16 mouse cellular contexts compared by ENCODE assay signal in genomic region chr13:103037466-103037865, GRCm38 (mm10).
"Had no signal": no experiment of that assay in that cellular context is flagged by ENCODE, and none has a peak within 500 bp of the region (broad histone marks: within the 10 kb centered on the region; RNA-seq: fewer than 3 reads in every experiment).

No protein-coding gene starts in this region.

- H3K27me3 ChIP-seq: liver, embryonic 13.5 days; lung, embryonic 15.5 days; midbrain, embryonic 15.5 days; neural tube, embryonic 12.5 days had no signal

- ATAC-seq: hindbrain, postnatal 0 days; liver, postnatal 0 days; midbrain, embryonic 15.5 days had no signal

- H3K4me2 ChIP-seq: limb, embryonic 12.5 days; liver, embryonic 13.5 days; lung, embryonic 15.5 days; midbrain, embryonic 15.5 days; neural tube, embryonic 12.5 days had no signal

- H3K4me3 ChIP-seq: layer of hippocampus, adult 2 months; limb, embryonic 12.5 days; liver, embryonic 13.5 days; lung, embryonic 15.5 days; midbrain, embryonic 15.5 days; neural tube, embryonic 12.5 days had no signal

- H3K9ac ChIP-seq: limb, embryonic 12.5 days; liver, embryonic 13.5 days; liver, postnatal 0 days; lung, embryonic 15.5 days; midbrain, embryonic 15.5 days; neural tube, embryonic 12.5 days had no signal

- H3K36me3 ChIP-seq: limb, embryonic 12.5 days; liver, embryonic 13.5 days; lung, embryonic 15.5 days; midbrain, embryonic 15.5 days; neural tube, embryonic 12.5 days had no signal

- DNase-seq: liver; liver, embryonic 13.5 days; liver, postnatal 0 days; lung, postnatal 14 days; retina, postnatal 1 day; right cerebral cortex, postnatal 4 days; spleen, adult 18-20 months; thymus, adult 18-20 months; thymus, postnatal 25 days had no signal

- H3K9me3 ChIP-seq: limb, embryonic 12.5 days; liver, embryonic 13.5 days; lung, embryonic 15.5 days; midbrain, embryonic 15.5 days; neural tube, embryonic 12.5 days had no signal

- H3K27ac ChIP-seq: hindbrain, postnatal 0 days; kidney, postnatal 0 days; layer of hippocampus, adult 2 months; limb, embryonic 12.5 days; liver, embryonic 13.5 days; lung, embryonic 15.5 days; midbrain, embryonic 15.5 days; neural tube, embryonic 12.5 days had no signal

- H3K4me1 ChIP-seq: limb, embryonic 12.5 days; liver, embryonic 13.5 days; lung, embryonic 15.5 days; neural tube, embryonic 12.5 days had no signal
